Mouse (Mus musculus): ENCODE measurements around the gene Mutyh. TPM values are rescaled to one million over a fixed set of nuclear protein-coding genes. Genes with fewer than 3 reads are reported as not detected.

Gene Mutyh
- polyA plus RNA-seq, 1 experiment from 2014 or later = 8.8 TPM

- Histone ChIP-seq H3K4me2 (ENCODE audit: low read length) (no peak overlapping the region), H3K4me1 (replicated peaks; ENCODE audit: insufficient read depth, low read length) (no peaks in the 10 kb centered on the region), H3K9ac (ENCODE audit: low read depth, low read length) (no peak overlapping the region), H3K9me3 (replicated peaks; ENCODE audit: low read length) (no peaks in the 10 kb centered on the region), H3K4me3 (replicated peaks; ENCODE audit: low read depth, low read length) (no peak overlapping the region), H3K27ac (no peak overlapping the region), H3K27me3 (ENCODE audit: insufficient read depth, low read length) (no peaks in the 10 kb centered on the region), H3K36me3 (ENCODE audit: insufficient read depth, low read length) (no peaks in the 10 kb centered on the region)
- DNase-seq (ENCODE audit: low spot score) (no peak), ATAC-seq (replicated peaks; ENCODE audit: low FRiP score, low read depth) (no peak)
- 79% methylated on average over 3 of the region's 3 CpGs for WGBS
- no peak for TF ChIP-seq CTCF (IDR thresholded peaks at IDR 0.05; ENCODE audit: low read depth)
These were observed 30.4 kb upstream of the Mutyh start for GRCm38 (mm10) chr4:116777079-116777478.

DNA sequence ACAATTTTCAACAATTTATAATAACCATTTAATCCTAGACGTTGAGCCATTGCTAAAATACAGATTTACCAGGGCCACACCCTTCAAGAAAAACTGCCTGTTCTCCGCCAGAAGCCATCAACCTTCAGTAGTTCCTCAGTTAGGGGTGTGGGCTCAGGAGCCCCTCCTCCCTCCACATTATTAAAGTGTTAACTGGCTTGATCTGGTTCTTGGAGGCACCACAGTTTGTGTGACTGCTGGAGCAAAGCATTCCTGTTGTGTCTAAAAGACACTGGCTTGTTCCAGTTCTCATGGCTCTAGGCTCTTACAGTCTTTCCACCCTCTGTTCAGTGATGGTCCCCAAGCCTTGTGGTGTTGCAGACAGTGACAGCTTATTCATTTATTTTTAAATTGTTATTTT is 27.0 kb upstream of the Mutyh start:
- H3K27ac ChIP-seq = no peak overlapping the region
- H3K9ac ChIP-seq (ENCODE audit: low read depth, low read length) = no peak overlapping the region
- H3K36me3 ChIP-seq (ENCODE audit: insufficient read depth, low read length) = no peaks in the 10 kb centered on the region
- 67% methylated on average over 2 of the region's 2 CpGs for WGBS
- no peak overlapping the region for H3K4me2 ChIP-seq (ENCODE audit: low read length)
- no peak overlapping the region for H3K4me3 ChIP-seq (replicated peaks; ENCODE audit: low read depth, low read length)
- no peaks in the 10 kb centered on the region for H3K9me3 ChIP-seq (replicated peaks; ENCODE audit: low read length)
- no peaks in the 10 kb centered on the region for H3K4me1 ChIP-seq (replicated peaks; ENCODE audit: insufficient read depth, low read length)
- ATAC-seq (replicated peaks; ENCODE audit: low FRiP score, low read depth) = no peak
- DNase-seq (ENCODE audit: low spot score) = no peak
- no peaks in the 10 kb centered on the region for H3K27me3 ChIP-seq (ENCODE audit: insufficient read depth, low read length)
- TF ChIP-seq CTCF (IDR thresholded peaks at IDR 0.05; ENCODE audit: low read depth) = no peak

GRCm38 (mm10) chr4:116781366-116781765 is 26.2 kb upstream of the Mutyh start:
- no peaks in the 10 kb centered on the region for H3K4me1 ChIP-seq (replicated peaks; ENCODE audit: insufficient read depth, low read length)
- DNase-seq (ENCODE audit: low spot score) (no peak), ATAC-seq (replicated peaks; ENCODE audit: low FRiP score, low read depth) (no peak)
- TF ChIP-seq CTCF (IDR thresholded peaks at IDR 0.05; ENCODE audit: low read depth) = no peak
- H3K27me3 ChIP-seq (ENCODE audit: insufficient read depth, low read length) = no peaks in the 10 kb centered on the region
- H3K9me3 ChIP-seq (replicated peaks; ENCODE audit: low read length) = no peaks in the 10 kb centered on the region
- H3K9ac ChIP-seq (ENCODE audit: low read depth, low read length) = no peak overlapping the region
- no peak overlapping the region for H3K27ac ChIP-seq
- H3K4me3 ChIP-seq (replicated peaks; ENCODE audit: low read depth, low read length) = no peak overlapping the region
- no peaks in the 10 kb centered on the region for H3K36me3 ChIP-seq (ENCODE audit: insufficient read depth, low read length)
- no peak overlapping the region for H3K4me2 ChIP-seq (ENCODE audit: low read length)
- 27% methylated on average over 2 of the region's 2 CpGs for whole genome bisulfite sequencing

DNA sequence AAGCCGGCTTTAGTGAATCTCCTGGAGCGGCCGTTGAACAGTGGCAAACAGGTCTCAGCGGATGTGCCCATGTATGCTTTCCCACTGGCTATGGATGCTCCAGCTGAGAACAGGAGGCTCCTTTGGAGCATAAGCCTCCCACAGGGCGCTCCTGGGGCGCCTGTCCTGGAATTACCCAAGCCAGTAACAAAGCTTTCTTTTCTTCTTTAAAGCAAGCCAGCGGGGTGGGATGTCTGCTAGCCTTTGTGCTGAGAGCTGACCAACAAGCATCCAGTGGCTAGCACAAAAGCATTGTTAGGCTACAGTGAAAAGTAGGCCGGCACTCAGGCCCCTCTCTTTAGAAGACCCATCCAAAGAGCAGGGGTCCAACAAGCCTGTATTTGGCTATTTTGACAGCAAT is 25.4 kb upstream of the Mutyh start:
- no peaks in the 10 kb centered on the region for H3K9me3 ChIP-seq (replicated peaks; ENCODE audit: low read length)
- H3K36me3 ChIP-seq (ENCODE audit: insufficient read depth, low read length) = no peaks in the 10 kb centered on the region
- no peak overlapping the region for H3K4me3 ChIP-seq (replicated peaks; ENCODE audit: low read depth, low read length)
- H3K27me3 ChIP-seq (ENCODE audit: insufficient read depth, low read length) = no peaks in the 10 kb centered on the region
- DNase-seq (ENCODE audit: low spot score) (no peak), ATAC-seq (replicated peaks; ENCODE audit: low FRiP score, low read depth) (no peak)
- H3K27ac ChIP-seq = no peak overlapping the region
- no peaks in the 10 kb centered on the region for H3K4me1 ChIP-seq (replicated peaks; ENCODE audit: insufficient read depth, low read length)
- WGBS = 28% methylated on average over 8 of the region's 8 CpGs
- TF ChIP-seq CTCF (IDR thresholded peaks at IDR 0.05; ENCODE audit: low read depth) = no peak
- H3K4me2 ChIP-seq (ENCODE audit: low read length) = no peak overlapping the region
- no peak overlapping the region for H3K9ac ChIP-seq (ENCODE audit: low read depth, low read length)

DNA sequence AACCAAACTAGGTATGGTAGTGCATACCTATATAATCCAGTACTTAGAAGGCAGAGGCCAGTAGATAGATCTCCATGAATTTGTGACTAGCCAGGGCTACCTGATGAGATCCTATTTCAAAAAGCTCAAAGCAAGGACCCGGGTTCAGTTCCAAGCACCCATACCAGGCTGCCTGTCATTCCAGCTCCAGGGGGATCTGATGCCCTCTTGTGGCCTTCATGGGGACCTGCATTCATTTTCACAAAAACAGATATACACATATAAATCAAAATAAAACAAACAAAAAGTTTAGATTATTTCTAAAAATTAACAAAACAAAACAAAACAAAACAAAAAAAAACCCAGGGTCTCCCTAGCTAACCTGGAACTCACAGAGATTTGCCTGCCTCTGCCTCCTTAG is 20.9 kb upstream of the Mutyh start:
- Histone ChIP-seq H3K9me3 (replicated peaks; ENCODE audit: low read length) (no peaks in the 10 kb centered on the region), H3K4me1 (replicated peaks; ENCODE audit: insufficient read depth, low read length) (no peaks in the 10 kb centered on the region), H3K4me3 (replicated peaks; ENCODE audit: low read depth, low read length) (no peak overlapping the region), H3K36me3 (ENCODE audit: insufficient read depth, low read length) (no peaks in the 10 kb centered on the region), H3K9ac (ENCODE audit: low read depth, low read length) (no peak overlapping the region), H3K27me3 (ENCODE audit: insufficient read depth, low read length) (no peaks in the 10 kb centered on the region), H3K4me2 (ENCODE audit: low read length) (no peak overlapping the region), H3K27ac (no peak overlapping the region)
- 93% methylated on average over 1 of the region's 1 CpGs for whole genome bisulfite sequencing
- peak; percentile 39 for TF ChIP-seq CTCF (IDR thresholded peaks at IDR 0.05; ENCODE audit: low read depth)
- ATAC-seq (replicated peaks; ENCODE audit: low FRiP score, low read depth) (no peak), DNase-seq (ENCODE audit: low spot score) (no peak)

DNA sequence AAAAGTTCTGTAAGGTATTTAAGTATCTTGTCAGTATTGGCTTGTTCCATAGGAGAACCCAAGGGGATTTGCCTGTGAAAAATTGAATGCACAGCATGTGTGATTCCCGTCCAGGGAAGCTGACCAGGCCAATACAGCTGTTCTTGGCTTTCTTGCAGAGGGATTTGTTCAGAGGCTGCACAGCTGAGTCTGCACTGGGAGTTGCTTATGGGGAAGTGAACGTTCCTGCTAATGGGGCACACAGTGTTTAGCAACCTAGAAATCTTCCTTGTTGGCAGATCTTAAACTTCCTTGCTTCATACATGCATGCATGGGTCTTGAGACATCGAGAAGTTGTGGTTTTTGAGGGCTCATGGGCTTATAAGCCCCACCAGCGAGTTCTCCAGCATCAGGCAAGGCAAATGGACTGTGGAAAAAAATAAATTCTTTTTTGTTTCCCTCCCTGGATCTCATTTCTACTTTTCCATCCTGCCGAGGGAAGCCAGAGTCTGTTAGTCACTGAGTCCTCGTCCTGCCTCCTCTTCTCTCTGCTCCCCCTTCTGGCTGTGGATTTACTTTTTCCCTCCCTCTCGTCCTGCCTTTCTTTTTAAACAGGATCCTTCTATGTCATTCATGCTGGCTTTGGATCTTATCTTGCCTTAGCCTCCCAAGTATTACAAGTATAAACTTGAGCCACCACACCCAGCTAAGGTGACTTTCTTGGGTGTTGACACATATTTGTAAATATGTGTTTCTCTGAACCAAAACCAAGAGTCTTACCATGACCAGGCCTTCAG is 19.4 kb upstream of the Mutyh start:
- no peak overlapping the region for H3K4me3 ChIP-seq (replicated peaks; ENCODE audit: low read depth, low read length)
- peak; percentile 16 for DNase-seq (ENCODE audit: low spot score)
- no peak overlapping the region for H3K27ac ChIP-seq
- H3K4me2 ChIP-seq (ENCODE audit: low read length) = no peak overlapping the region
- WGBS = 45% methylated on average over 7 of the region's 7 CpGs
- H3K36me3 ChIP-seq (ENCODE audit: insufficient read depth, low read length) = no peaks in the 10 kb centered on the region
- H3K9me3 ChIP-seq (replicated peaks; ENCODE audit: low read length) = no peaks in the 10 kb centered on the region
- no peak overlapping the region for H3K9ac ChIP-seq (ENCODE audit: low read depth, low read length)
- H3K4me1 ChIP-seq (replicated peaks; ENCODE audit: insufficient read depth, low read length) = no peaks in the 10 kb centered on the region
- peak; percentile 36; the same call in 1 of the 2 replicates for TF ChIP-seq CTCF (IDR thresholded peaks at IDR 0.05; ENCODE audit: low read depth)
- H3K27me3 ChIP-seq (ENCODE audit: insufficient read depth, low read length) = no peaks in the 10 kb centered on the region
- ATAC-seq (replicated peaks; ENCODE audit: low FRiP score, low read depth) = no peak

DNA sequence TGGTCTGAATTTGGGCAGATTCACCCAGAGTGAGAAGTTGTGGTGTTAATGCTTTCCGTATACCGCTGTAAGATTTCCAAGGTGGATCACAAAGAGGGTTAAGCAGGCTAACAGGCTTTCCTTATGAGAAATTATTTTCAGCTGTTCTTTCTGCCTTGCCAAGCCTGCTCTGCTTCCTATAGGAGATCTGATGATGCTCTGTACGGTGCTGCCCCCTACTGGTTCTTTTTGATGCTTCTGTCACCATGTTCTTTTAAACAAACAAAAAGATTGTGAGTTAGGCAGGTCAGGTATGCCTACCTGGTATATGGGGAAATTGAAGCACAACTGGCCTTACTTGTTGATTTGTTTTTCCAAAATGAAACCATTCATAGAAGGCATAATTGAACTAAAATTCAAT is 18.6 kb upstream of the Mutyh start:
- ATAC-seq (replicated peaks; ENCODE audit: low FRiP score, low read depth) = no peak
- peak; percentile 93 for DNase-seq (ENCODE audit: low spot score)
- H3K4me2 ChIP-seq (ENCODE audit: low read length) = no peak overlapping the region
- WGBS = 6% methylated on average over 3 of the region's 3 CpGs
- peak; percentile 93 for TF ChIP-seq CTCF (IDR thresholded peaks at IDR 0.05; ENCODE audit: low read depth)
- H3K36me3 ChIP-seq (ENCODE audit: insufficient read depth, low read length) = no peaks in the 10 kb centered on the region
- no peaks in the 10 kb centered on the region for H3K4me1 ChIP-seq (replicated peaks; ENCODE audit: insufficient read depth, low read length)
- no peaks in the 10 kb centered on the region for H3K9me3 ChIP-seq (replicated peaks; ENCODE audit: low read length)
- no peak overlapping the region for H3K9ac ChIP-seq (ENCODE audit: low read depth, low read length)
- no peak overlapping the region for H3K27ac ChIP-seq
- no peaks in the 10 kb centered on the region for H3K27me3 ChIP-seq (ENCODE audit: insufficient read depth, low read length)
- no peak overlapping the region for H3K4me3 ChIP-seq (replicated peaks; ENCODE audit: low read depth, low read length)
